Mouse (Mus musculus) ES-E14 (cell line): ENCODE results near the gene Cntnap2. TPM values are rescaled to one million over a fixed set of nuclear protein-coding genes. Genes with fewer than 3 reads are reported as not detected.

Experiments used
- DNase-seq: peaks from one replicate; pipeline ENCODE4 v3.0.0-alpha.2; 2013; ENCODE audit warnings: low read depth, low spot score
- H3K27ac ChIP-seq: 2 replicates; pipeline ENCODE4 v1.5.1; 2012; ENCODE audit warnings: low read depth, mild to moderate bottlenecking, low read length, moderate library complexity, mixed read lengths; ENCODE audit not compliant: poor library complexity, insufficient read depth, severe bottlenecking
- H3K36me3 ChIP-seq: 2 replicates; pipeline ENCODE4 v1.6.1; 2012; ENCODE audit warnings: mild to moderate bottlenecking, low read length, moderate library complexity, mixed read lengths; ENCODE audit not compliant: control insufficient read depth, poor library complexity, insufficient read depth, severe bottlenecking
- H3K4me1 ChIP-seq, 2 experiments: fragments of 150-350 bp in 1 of 2; sonication (generic) in 1 of 2; 2 replicates each; pipeline ENCODE4 v1.6.1; 2012; ENCODE audit warnings: low read length in 2 of 2, mild to moderate bottlenecking in 1 of 2, mixed read lengths in 1 of 2; ENCODE audit not compliant: control insufficient read depth in 2 of 2, insufficient read depth in 2 of 2, poor library complexity in 1 of 2
- H3K4me3 ChIP-seq, 2 experiments: fragments of 150-350 bp in 1 of 2; sonication (generic) in 1 of 2; 2 replicates each; pipeline ENCODE4 v1.5.1; 2012; ENCODE audit warnings: low read length in 2 of 2, low read depth in 1 of 2, mild to moderate bottlenecking in 1 of 2, mixed read lengths in 1 of 2; ENCODE audit not compliant: insufficient read depth in 1 of 2, poor library complexity in 1 of 2, severe bottlenecking in 1 of 2
- H3K9ac ChIP-seq: 2 replicates; pipeline ENCODE4 v1.6.1; 2012; ENCODE audit warnings: low read depth, mild to moderate bottlenecking, low read length, mixed read lengths; ENCODE audit not compliant: poor library complexity, insufficient read depth, severe bottlenecking
- H3K9me3 ChIP-seq: fragments of 150-350 bp; sonication (generic); 2 replicates; pipeline ENCODE4 v1.6.1; 2012; ENCODE audit warnings: low read depth, mild to moderate bottlenecking, low read length; ENCODE audit not compliant: control insufficient read depth, insufficient read depth
- CHD2 ChIP-seq: IDR thresholded peaks from 2 replicates; pipeline ENCODE4 v1.6.1; 2014; ENCODE audit warnings: mild to moderate bottlenecking, low read depth, low read length, inconsistent platforms
- HCFC1 ChIP-seq: IDR thresholded peaks from 2 replicates; pipeline ENCODE4 v1.6.1; 2012; ENCODE audit warnings: low read length, inconsistent platforms, borderline replicate concordance; ENCODE audit not compliant: insufficient read depth
- MAFK ChIP-seq: IDR thresholded peaks from 2 replicates; pipeline ENCODE4 v1.6.1; 2014; ENCODE audit warnings: mild to moderate bottlenecking, low read depth, low read length, inconsistent platforms; ENCODE audit not compliant: insufficient read depth
- ZC3H11A ChIP-seq: IDR thresholded peaks from 2 replicates; pipeline ENCODE4 v1.6.1; 2012; ENCODE audit warnings: low read depth, mild to moderate bottlenecking, inconsistent platforms, low read length, borderline replicate concordance
- ZNF384 ChIP-seq: IDR thresholded peaks from 2 replicates; pipeline ENCODE4 v1.6.1; 2012; ENCODE audit warnings: low read depth, low read length, inconsistent platforms
- in situ Hi-C, 2 experiments: fragments of 600-800 bp; cut with MboI; formaldehyde crosslinking; loops; one replicate each; pipeline ENCODE4 v1.15.1; 2025; ENCODE audit warnings: low sequenced_read_pairs in 2 of 2, inconsistent platforms in 1 of 2; ENCODE audit not compliant: unreplicated experiment in 2 of 2
- total RNA-seq: library from RNA; depleted of rRNA; stranded (reverse); fragments of 300-350 nt; gene quantifications from 2 replicates; pipeline ENCODE4 v1.2.3, GENCODE M21; 2012

Cntnap2 gene
- total RNA-seq, 1 experiment, result 7.9 TPM

- TF ChIP-seq HCFC1, result no peak
- TF ChIP-seq ZC3H11A, result no peak
- TF ChIP-seq MAFK, result no peak
- no peak for TF ChIP-seq ZNF384
- TF ChIP-seq CHD2, result no peak
- no peak for DNase-seq
- H3K27ac ChIP-seq, result no peak overlapping the region
- no peaks in the 10 kb centered on the region for H3K4me1 ChIP-seq
- in situ Hi-C loops, result no loop called here
- no peak overlapping the region for H3K4me3 ChIP-seq
- H3K36me3 ChIP-seq, result no peaks in the 10 kb centered on the region
- no peaks in the 10 kb centered on the region for H3K9me3 ChIP-seq
- H3K9ac ChIP-seq, result no peak overlapping the region
Measured at GRCm38 (mm10) chr6:45062214-45062997, 3.2 kb downstream of the Cntnap2 start.

DNA sequence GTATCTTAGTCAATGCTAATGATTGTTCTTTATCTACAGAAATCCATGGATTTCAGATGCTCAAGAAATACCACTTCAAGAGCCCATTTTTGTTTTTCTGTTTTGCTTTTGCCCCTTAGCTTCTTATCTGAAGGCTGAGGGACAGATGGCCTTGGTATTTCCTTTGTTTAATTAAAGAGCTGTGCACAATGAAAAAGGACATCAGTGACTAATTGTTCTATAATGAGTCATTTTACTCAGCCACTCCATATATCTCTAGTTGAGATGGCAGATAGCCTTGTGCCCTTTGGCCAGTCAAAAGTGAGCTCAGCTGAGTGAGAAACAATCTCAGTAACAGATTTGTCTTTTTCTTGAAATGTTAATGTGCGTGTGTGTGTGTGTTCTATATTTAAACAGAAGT, 29.1 kb downstream of the Cntnap2 start:
- in situ Hi-C loops, result no loop called here
- TF ChIP-seq MAFK (no peak), ZNF384 (no peak), HCFC1 (no peak), ZC3H11A (no peak), CHD2 (no peak)
- no peaks in the 10 kb centered on the region for H3K4me1 ChIP-seq
- H3K4me3 ChIP-seq, result no peak overlapping the region
- no peaks in the 10 kb centered on the region for H3K9me3 ChIP-seq
- no peaks in the 10 kb centered on the region for H3K36me3 ChIP-seq
- H3K27ac ChIP-seq, result no peak overlapping the region
- no peak overlapping the region for H3K9ac ChIP-seq
- DNase-seq, result no peak

DNA sequence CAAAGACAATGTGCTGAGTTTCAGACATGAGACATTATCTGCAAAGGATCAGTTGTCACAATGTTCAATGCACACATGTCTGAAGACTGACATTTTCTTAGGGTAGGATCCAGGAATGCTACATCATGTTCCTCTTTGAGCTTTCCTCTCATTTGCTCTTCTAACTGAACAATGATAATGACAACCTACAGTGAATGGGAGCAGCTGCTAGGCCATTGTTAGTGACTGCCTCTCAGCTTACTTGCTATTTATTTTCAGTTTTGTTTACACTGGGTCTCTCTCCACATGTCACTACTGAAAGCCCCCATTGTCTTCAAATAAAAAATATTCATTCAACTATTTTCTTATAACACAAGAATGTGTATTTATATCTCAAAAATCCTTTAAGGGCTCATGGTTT, 54.5 kb downstream of the Cntnap2 start:
- no peaks in the 10 kb centered on the region for H3K9me3 ChIP-seq
- H3K4me3 ChIP-seq, result no peak overlapping the region
- no peak overlapping the region for H3K9ac ChIP-seq
- no peaks in the 10 kb centered on the region for H3K36me3 ChIP-seq
- H3K27ac ChIP-seq, result no peak overlapping the region
- no peak for DNase-seq
- no peaks in the 10 kb centered on the region for H3K4me1 ChIP-seq
- in situ Hi-C loops, result no loop called here
- TF ChIP-seq HCFC1 (no peak), CHD2 (no peak)

DNA sequence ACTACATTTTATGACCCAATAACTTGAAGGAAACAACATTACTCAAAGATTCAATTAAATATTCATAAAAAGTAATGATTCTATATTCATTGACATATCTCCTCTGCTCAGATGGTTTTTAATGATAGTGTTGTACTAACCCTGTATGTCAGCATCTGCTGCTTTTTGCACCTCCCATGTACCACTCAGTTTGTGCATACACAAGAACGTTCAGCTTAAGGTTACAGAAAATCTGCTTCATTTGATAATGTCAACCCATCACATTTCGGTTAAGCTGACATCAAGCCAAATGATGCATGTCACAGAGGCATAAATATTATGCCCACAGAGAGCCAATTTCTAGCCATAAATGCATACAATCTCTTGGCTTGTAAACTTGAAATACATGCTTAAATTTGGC, 85.7 kb downstream of the Cntnap2 start:
- H3K4me3 ChIP-seq, result no peak overlapping the region
- H3K9ac ChIP-seq, result no peak overlapping the region
- no peak for DNase-seq
- no peaks in the 10 kb centered on the region for H3K9me3 ChIP-seq
- TF ChIP-seq CHD2 (no peak), ZNF384 (no peak), ZC3H11A (no peak), HCFC1 (no peak), MAFK (no peak)
- in situ Hi-C loops, result no loop called here
- H3K27ac ChIP-seq, result no peak overlapping the region
- H3K4me1 ChIP-seq, result no peaks in the 10 kb centered on the region
- H3K36me3 ChIP-seq, result no peaks in the 10 kb centered on the region

DNA sequence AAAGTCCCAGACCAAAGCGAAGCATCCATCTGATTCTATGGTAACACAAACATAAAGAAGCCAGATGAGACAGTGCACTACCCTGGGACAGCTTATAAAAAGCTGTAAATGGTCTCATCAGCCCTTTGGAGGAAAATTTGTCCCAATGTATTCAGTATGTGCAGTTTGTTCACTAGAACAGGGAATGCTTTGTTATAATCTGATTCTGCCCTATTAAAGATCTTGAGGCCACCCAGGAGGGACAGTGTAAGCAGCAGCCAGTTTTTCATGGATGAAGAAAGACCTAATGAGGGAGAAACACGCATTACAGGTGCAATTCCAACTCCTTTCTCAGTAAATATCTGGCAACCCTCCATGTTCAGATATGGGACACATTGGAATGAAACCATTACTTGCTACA, 145.9 kb downstream of the Cntnap2 start:
- DNase-seq, result no peak
- Histone ChIP-seq H3K4me3 (no peak overlapping the region), H3K9me3 (no peaks in the 10 kb centered on the region), H3K27ac (no peak overlapping the region), H3K9ac (no peak overlapping the region), H3K4me1 (no peaks in the 10 kb centered on the region), H3K36me3 (no peaks in the 10 kb centered on the region)
- TF ChIP-seq ZNF384 (no peak), ZC3H11A (no peak), HCFC1 (no peak), MAFK (no peak), CHD2 (no peak)
- in situ Hi-C loops, result no loop called here
